Mouse (Mus musculus) brain, embryonic 14.5 days (tissue): Measurements from ENCODE around the gene Capg.

ENCODE experiments used
- CTCF ChIP-seq: fragments of 200-500 bp; IDR thresholded peaks from 2 replicates; pipeline ENCODE4 v1.5.1; 2012; ENCODE audit warnings: inconsistent platforms, mild to moderate bottlenecking, moderate library complexity, borderline replicate concordance; ENCODE audit not compliant: insufficient read depth, insufficient read length; ENCODE audit errors: extremely low read depth
- POLR2A ChIP-seq: fragments of 200-500 bp; IDR thresholded peaks from 2 replicates; pipeline ENCODE4 v1.6.1; 2012; ENCODE audit warnings: mild to moderate bottlenecking, inconsistent platforms, borderline replicate concordance; ENCODE audit not compliant: poor library complexity, insufficient read depth, insufficient read length, severe bottlenecking; ENCODE audit errors: extremely low read depth

- TF ChIP-seq CTCF: no peak
- TF ChIP-seq POLR2A: no peak
Observed at GRCm38 (mm10) chr6:72593011-72593803, 49.0 kb downstream of the Capg start.
